Comparison of ENCODE assay signal across 9 mouse cellular contexts in the genomic region with DNA sequence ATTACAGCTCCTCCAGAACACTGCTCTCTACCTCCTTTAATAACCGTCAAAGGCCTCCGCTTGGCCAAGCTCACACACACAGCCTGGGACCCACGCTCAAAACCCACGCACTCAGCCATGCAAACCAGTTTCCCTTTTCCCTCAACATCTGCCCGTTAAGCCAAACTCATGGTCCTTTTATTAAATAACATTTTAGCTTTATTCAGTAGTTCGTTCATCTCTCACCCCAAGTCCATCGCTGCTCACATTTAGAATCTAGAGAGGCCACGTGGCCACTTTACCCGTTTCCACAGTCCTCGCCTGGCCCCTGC. TPM values are rescaled to one million over a fixed set of nuclear protein-coding genes. Genes with fewer than 3 reads are reported as not detected.
DNase-seq lines count a peak whose midpoint lies in the region; ATAC-seq and TF ChIP-seq lines count a peak whose summit lies in the region.
"Had no signal": no experiment of that assay in that cellular context is flagged by ENCODE, and none has a peak within 500 bp of the region (broad histone marks: within the 10 kb centered on the region; RNA-seq: fewer than 3 reads in every experiment).

No protein-coding gene starts in this region.

- TF ChIP-seq POLR2A in heart, adult 2 months (IDR thresholded peaks at IDR 0.05; ENCODE audit: insufficient read depth, low read depth, low read length): no peak

- peak overlapping the region; percentile 72 for H3K9ac ChIP-seq in heart, adult 2 months (ENCODE audit: low read depth, low read length)
- 0 out of 2 replicates have a peak overlapping the region, but pooled peaks have one; percentile 37 for H3K9ac ChIP-seq in limb, embryonic 15.5 days
- peak overlapping the region; percentile 71 for H3K9ac ChIP-seq in stomach, embryonic 16.5 days (ENCODE audit: low read length)

- peaks cover 1% of the 10 kb centered on the region for H3K4me1 ChIP-seq in heart, adult 2 months (ENCODE audit: control insufficient read depth, insufficient read depth, low read length)
- peaks cover 55% of the 10 kb centered on the region for H3K4me1 ChIP-seq in limb, embryonic 15.5 days
- peaks cover 27% of the 10 kb centered on the region for H3K4me1 ChIP-seq in stomach, embryonic 16.5 days (ENCODE audit: control insufficient read depth, insufficient read depth, low read length)

- intact Hi-C loops in heart, adult 2 months (cut with DNase I): loop anchor here (1.0 kb wide), 1 partner anchor 36 kb away; a partner anchor contains a TSS

- TF ChIP-seq EP300 in heart, adult 2 months (IDR thresholded peaks at IDR 0.05; ENCODE audit: insufficient read depth, low read depth, low read length): no peak

- peak overlapping the region; percentile 56 for H3K4me3 ChIP-seq in heart, adult 2 months
- H3K4me3 ChIP-seq in limb, embryonic 15.5 days: peak overlapping the region; percentile 52
- peak overlapping the region; percentile 55 for H3K4me3 ChIP-seq in stomach, embryonic 16.5 days (replicated peaks; ENCODE audit: low read length)

- ATAC-seq in limb, embryonic 15.5 days (ENCODE audit: insufficient number of reproducible peaks, low FRiP score, low TSS enrichment, low read depth): no peak
- ATAC-seq in stomach, embryonic 16.5 days (ENCODE audit: insufficient read depth, low FRiP score): no peak

- no peaks in the 10 kb centered on the region for H3K36me3 ChIP-seq in heart, adult 2 months (ENCODE audit: control insufficient read depth, insufficient read depth, low read length)
- H3K36me3 ChIP-seq in limb, embryonic 15.5 days: no peaks in the 10 kb centered on the region
- no peaks in the 10 kb centered on the region for H3K36me3 ChIP-seq in stomach, embryonic 16.5 days (ENCODE audit: control insufficient read depth, insufficient read depth, low read length)

- no peak for TF ChIP-seq CTCF in heart, adult 2 months (IDR thresholded peaks at IDR 0.05)

- no peak for DNase-seq in heart, adult 2 months
- DNase-seq in heart, postnatal 4 days: no peak
- peak; percentile 34 for DNase-seq in right cerebral cortex, adult 18-20 months
- DNase-seq in right cerebral cortex, postnatal 25 days: no peak
- no peak for DNase-seq in frontal cortex, postnatal 10 days (ENCODE audit: low spot score in 2 of 2)
- no peak for DNase-seq in right cerebral cortex, postnatal 36 days (ENCODE audit: low spot score in 2 of 2)

- WGBS in heart, adult 2 months: 26% methylated on average over 10 of the region's 10 CpGs
- 13% methylated on average over 10 of the region's 10 CpGs for WGBS in limb, embryonic 15.5 days
- 24% methylated on average over 10 of the region's 10 CpGs for WGBS in stomach, embryonic 16.5 days

- H3K27ac ChIP-seq in heart, adult 2 months: peak overlapping the region; percentile 92
- H3K27ac ChIP-seq in limb, embryonic 15.5 days: no peak overlapping the region
- H3K27ac ChIP-seq in stomach, embryonic 16.5 days (ENCODE audit: low read length): no peak overlapping the region

- no peaks in the 10 kb centered on the region for H3K79me2 ChIP-seq in heart, adult 2 months (replicated peaks; ENCODE audit: control insufficient read depth, insufficient read depth, low read length)

- no peaks in the 10 kb centered on the region for H3K9me3 ChIP-seq in limb, embryonic 15.5 days
- no peaks in the 10 kb centered on the region for H3K9me3 ChIP-seq in stomach, embryonic 16.5 days (replicated peaks; ENCODE audit: control insufficient read depth, low read length)

- no peaks in the 10 kb centered on the region for H3K27me3 ChIP-seq in heart, adult 2 months (ENCODE audit: control insufficient read depth, insufficient read depth, low read length)
- H3K27me3 ChIP-seq in limb, embryonic 15.5 days: peaks cover 95% of the 10 kb centered on the region
- H3K27me3 ChIP-seq in stomach, embryonic 16.5 days (ENCODE audit: control insufficient read depth, insufficient read depth, low read length): peaks cover 67% of the 10 kb centered on the region

- peak overlapping the region; percentile 96 for H3K4me2 ChIP-seq in limb, embryonic 15.5 days
- peak overlapping the region; percentile 99 for H3K4me2 ChIP-seq in stomach, embryonic 16.5 days (ENCODE audit: low read depth, low read length)

RNA-seq across cellular contexts. Expression of a gene that starts 3.0 kb away (rescaled TPM):
- total RNA-seq in heart, adult 2 months (2021): 1 to 10 TPM; 5.2 to 5.7 TPM
- 10.0 and 11.0 TPM in 2 replicates for polyA plus RNA-seq in heart, adult 2 months (2012; rRNA removed)
- total RNA-seq in heart, postnatal 4 days (2021): 10 to 100 TPM in 1 of 2 experiments, 1 to 10 TPM in 1; 8.9 to 10.3 TPM
- 5.8 and 7.8 TPM in 2 replicates for polyA plus RNA-seq in limb, embryonic 15.5 days (2015; fragmentation: Nextera tagmentation; extraction: Ambion mirVana)
- 3.2 and 3.5 TPM in 2 replicates for polyA plus RNA-seq in stomach, embryonic 16.5 days (2015; fragmentation: Nextera tagmentation; extraction: Ambion mirVana)

RNA-seq across cellular contexts. Expression of a gene that starts 4.2 kb away (rescaled TPM):
- not detected for total RNA-seq in heart, adult 2 months (2021)
- polyA plus RNA-seq in heart, adult 2 months (2012; rRNA removed): not detected in 2 replicates
- total RNA-seq in heart, postnatal 4 days (2021): not detected
- not detected in 2 replicates for polyA plus RNA-seq in limb, embryonic 15.5 days (2015; fragmentation: Nextera tagmentation; extraction: Ambion mirVana)
- not detected in 2 replicates for polyA plus RNA-seq in stomach, embryonic 16.5 days (2015; fragmentation: Nextera tagmentation; extraction: Ambion mirVana)
- total RNA-seq: layer of hippocampus, adult 18-20 months had no signal

RNA-seq across cellular contexts. Expression of a gene that starts 5.5 kb away (rescaled TPM):
- total RNA-seq in heart, adult 2 months (2021): 1 to 10 TPM; 3.3 to 4.3 TPM
- polyA plus RNA-seq in heart, adult 2 months (2012; rRNA removed): 2.8 and 2.9 TPM in 2 replicates
- 1 to 10 TPM; 5.8 TPM for total RNA-seq in heart, postnatal 4 days (2021)
- 14.3 and 15.8 TPM in 2 replicates for polyA plus RNA-seq in limb, embryonic 15.5 days (2015; fragmentation: Nextera tagmentation; extraction: Ambion mirVana)
- 12.9 and 13.0 TPM in 2 replicates for polyA plus RNA-seq in stomach, embryonic 16.5 days (2015; fragmentation: Nextera tagmentation; extraction: Ambion mirVana)

RNA-seq across cellular contexts. Expression of a gene that starts 7.4 kb away (rescaled TPM):
- total RNA-seq in heart, adult 2 months (2021): not detected
- not detected in 2 replicates for polyA plus RNA-seq in heart, adult 2 months (2012; rRNA removed)
- not detected for total RNA-seq in heart, postnatal 4 days (2021)
- polyA plus RNA-seq in limb, embryonic 15.5 days (2015; fragmentation: Nextera tagmentation; extraction: Ambion mirVana): 0.22 TPM in 1 of 2 replicates, not detected in the other
- 0.26 and 0.45 TPM in 2 replicates for polyA plus RNA-seq in stomach, embryonic 16.5 days (2015; fragmentation: Nextera tagmentation; extraction: Ambion mirVana)
- total RNA-seq: layer of hippocampus, adult 18-20 months had no signal

RNA-seq across cellular contexts. Expression of a gene that starts 12.7 kb away (rescaled TPM):
- total RNA-seq in heart, adult 2 months (2021): 1 to 10 TPM; 4.1 to 6.7 TPM
- polyA plus RNA-seq in heart, adult 2 months (2012; rRNA removed): 3.3 and 4.4 TPM in 2 replicates
- 1 to 10 TPM; 1.6 to 2.0 TPM for total RNA-seq in heart, postnatal 4 days (2021)
- 3.6 and 3.9 TPM in 2 replicates for polyA plus RNA-seq in limb, embryonic 15.5 days (2015; fragmentation: Nextera tagmentation; extraction: Ambion mirVana)
- polyA plus RNA-seq in stomach, embryonic 16.5 days (2015; fragmentation: Nextera tagmentation; extraction: Ambion mirVana): 10.7 and 13.4 TPM in 2 replicates
